Mouse (Mus musculus) erythroblast, embryonic 14.5 days (primary cell): ENCODE measurements around the gene Aunip. TPM values are rescaled to one million over a fixed set of nuclear protein-coding genes. Genes with fewer than 3 reads are reported as not detected.

Experiments used
- H3K27me3 ChIP-seq: 2 replicates; pipeline ENCODE4 v1.6.1; 2012; ENCODE audit warnings: inconsistent platforms; ENCODE audit not compliant: control insufficient read depth
- H3K36me3 ChIP-seq: 2 replicates; pipeline ENCODE4 v1.6.1; 2012; ENCODE audit warnings: mild to moderate bottlenecking, inconsistent platforms; ENCODE audit not compliant: control insufficient read depth
- H3K4me1 ChIP-seq: 2 replicates; pipeline ENCODE4 v1.6.1; 2012; ENCODE audit warnings: inconsistent platforms; ENCODE audit not compliant: control insufficient read depth
- H3K4me3 ChIP-seq: replicated peaks from 2 replicates; pipeline ENCODE3; 2012; ENCODE audit warnings: moderate library complexity, mild to moderate bottlenecking, inconsistent platforms
- H3K9me3 ChIP-seq: 2 replicates; pipeline ENCODE4 v1.6.1; 2012; ENCODE audit warnings: low read length, inconsistent platforms, mixed read lengths; ENCODE audit not compliant: control insufficient read depth
- GATA1 ChIP-seq: IDR thresholded peaks from 2 replicates; pipeline ENCODE4 v1.6.1; 2012; ENCODE audit warnings: low read length, inconsistent platforms, mixed read lengths
- TAL1 ChIP-seq: IDR thresholded peaks from 3 replicates; pipeline ENCODE4 v1.6.1; 2012; ENCODE audit warnings: low read length, inconsistent platforms, mixed read lengths
- polyA plus RNA-seq: library from polyadenylated mRNA; stranded (reverse); fragments of >175 nt; gene quantifications from 2 replicates; pipeline ENCODE4 v1.2.3, GENCODE M21; 2012

Aunip gene
- polyA plus RNA-seq, 1 experiment, result 0.18 TPM

- TF ChIP-seq TAL1 (no peak), GATA1 (no peak)
- H3K4me1 ChIP-seq, result peaks cover 35% of the 10 kb centered on the region
- no peaks in the 10 kb centered on the region for H3K9me3 ChIP-seq
- H3K4me3 ChIP-seq, result no peak overlapping the region
- peaks cover 65% of the 10 kb centered on the region for H3K36me3 ChIP-seq
- peaks cover 14% of the 10 kb centered on the region for H3K27me3 ChIP-seq
These were observed 39.3 kb upstream of the Aunip start for GRCm38 (mm10) chr4:134471469-134471868.

DNA sequence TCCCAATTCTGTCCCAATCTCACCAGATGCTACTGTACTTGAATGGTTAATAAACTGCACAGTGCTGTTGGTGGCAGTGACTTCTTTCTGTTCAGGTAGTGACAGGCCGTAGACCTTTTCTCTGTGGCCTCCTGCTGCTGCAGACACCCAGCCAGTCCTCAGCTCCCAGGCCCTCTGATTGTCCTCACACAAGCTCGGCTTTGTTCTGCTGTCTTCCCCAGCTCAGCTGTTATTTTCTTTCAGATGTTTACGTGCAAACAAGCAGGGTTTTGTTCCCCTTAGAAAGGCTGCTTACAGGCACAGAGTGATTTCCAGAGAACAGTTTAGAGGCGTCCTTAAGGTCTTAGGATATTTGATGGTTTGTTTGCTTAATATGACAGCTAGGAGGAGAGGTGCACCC is 37.0 kb upstream of the Aunip start:
- H3K4me1 ChIP-seq, result peaks cover 19% of the 10 kb centered on the region
- H3K4me3 ChIP-seq, result no peak overlapping the region
- no peaks in the 10 kb centered on the region for H3K9me3 ChIP-seq
- H3K36me3 ChIP-seq, result peaks cover 76% of the 10 kb centered on the region
- no peaks in the 10 kb centered on the region for H3K27me3 ChIP-seq
- TF ChIP-seq TAL1, result no peak
- TF ChIP-seq GATA1, result no peak

- Histone ChIP-seq H3K36me3 (peaks cover 76% of the 10 kb centered on the region), H3K9me3 (no peaks in the 10 kb centered on the region), H3K4me1 (peaks cover 18% of the 10 kb centered on the region), H3K27me3 (no peaks in the 10 kb centered on the region), H3K4me3 (no peak overlapping the region)
- TF ChIP-seq GATA1, result no peak
- no peak for TF ChIP-seq TAL1
These were observed 36.6 kb upstream of the Aunip start for GRCm38 (mm10) chr4:134474240-134474639.

DNA sequence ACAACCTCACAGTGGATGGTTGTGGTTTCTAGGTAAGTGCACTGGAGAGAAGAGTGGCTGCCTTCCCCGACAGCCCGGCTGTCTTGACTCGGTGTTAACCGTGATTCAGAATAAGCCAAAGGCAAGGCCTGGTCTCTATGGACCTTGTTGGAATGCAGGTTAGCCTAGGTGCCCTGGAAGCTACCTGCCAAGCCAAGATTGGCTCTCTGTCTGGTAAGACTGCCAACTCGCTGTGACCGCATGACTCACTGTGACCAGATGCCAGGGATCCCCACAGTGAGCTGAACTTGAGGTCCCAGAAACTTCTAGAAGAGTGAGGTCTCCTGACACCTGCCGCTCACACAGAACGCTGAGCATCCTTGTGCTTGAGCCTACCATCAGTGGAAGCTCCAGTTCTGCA is 33.9 kb upstream of the Aunip start:
- H3K4me1 ChIP-seq, result peaks cover 5% of the 10 kb centered on the region
- TF ChIP-seq TAL1 (no peak), GATA1 (no peak)
- no peaks in the 10 kb centered on the region for H3K9me3 ChIP-seq
- peaks cover 54% of the 10 kb centered on the region for H3K36me3 ChIP-seq
- H3K4me3 ChIP-seq, result no peak overlapping the region
- no peaks in the 10 kb centered on the region for H3K27me3 ChIP-seq

GRCm38 (mm10) chr4:134478031-134478430 is 32.8 kb upstream of the Aunip start:
- TF ChIP-seq TAL1 (no peak), GATA1 (no peak)
- H3K9me3 ChIP-seq, result no peaks in the 10 kb centered on the region
- peaks cover 42% of the 10 kb centered on the region for H3K36me3 ChIP-seq
- no peak overlapping the region for H3K4me3 ChIP-seq
- H3K27me3 ChIP-seq, result peaks cover 8% of the 10 kb centered on the region
- H3K4me1 ChIP-seq, result peaks cover 3% of the 10 kb centered on the region

GRCm38 (mm10) chr4:134479839-134480238 is 31.0 kb upstream of the Aunip start:
- Histone ChIP-seq H3K27me3 (peaks cover 15% of the 10 kb centered on the region), H3K9me3 (no peaks in the 10 kb centered on the region), H3K36me3 (peaks cover 27% of the 10 kb centered on the region), H3K4me1 (peaks cover 3% of the 10 kb centered on the region), H3K4me3 (no peak overlapping the region)
- no peak for TF ChIP-seq GATA1
- TF ChIP-seq TAL1, result no peak

DNA sequence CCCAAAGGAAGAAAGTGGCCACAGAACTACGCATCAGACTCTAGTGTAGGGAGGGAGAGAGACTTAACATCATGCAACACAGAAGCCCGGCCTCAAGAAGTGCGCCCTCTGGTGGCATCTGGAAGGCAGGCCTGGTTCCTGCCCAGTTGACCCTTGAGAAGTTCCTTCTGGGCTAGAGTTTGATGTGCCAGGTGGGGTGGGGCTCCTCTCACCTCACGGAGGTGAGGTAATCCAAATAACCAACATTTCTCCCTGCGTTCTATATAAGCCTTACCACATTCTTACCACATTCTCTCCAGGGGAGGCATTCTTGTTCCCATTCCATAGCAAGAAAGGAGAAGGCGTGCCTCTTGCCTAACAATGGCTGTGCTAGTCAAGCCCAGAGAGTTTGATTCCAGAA is 29.9 kb upstream of the Aunip start:
- Histone ChIP-seq H3K27me3 (peaks cover 15% of the 10 kb centered on the region), H3K4me3 (no peak overlapping the region), H3K9me3 (no peaks in the 10 kb centered on the region), H3K36me3 (peaks cover 17% of the 10 kb centered on the region), H3K4me1 (peaks cover 3% of the 10 kb centered on the region)
- TF ChIP-seq GATA1 (no peak), TAL1 (no peak)

DNA sequence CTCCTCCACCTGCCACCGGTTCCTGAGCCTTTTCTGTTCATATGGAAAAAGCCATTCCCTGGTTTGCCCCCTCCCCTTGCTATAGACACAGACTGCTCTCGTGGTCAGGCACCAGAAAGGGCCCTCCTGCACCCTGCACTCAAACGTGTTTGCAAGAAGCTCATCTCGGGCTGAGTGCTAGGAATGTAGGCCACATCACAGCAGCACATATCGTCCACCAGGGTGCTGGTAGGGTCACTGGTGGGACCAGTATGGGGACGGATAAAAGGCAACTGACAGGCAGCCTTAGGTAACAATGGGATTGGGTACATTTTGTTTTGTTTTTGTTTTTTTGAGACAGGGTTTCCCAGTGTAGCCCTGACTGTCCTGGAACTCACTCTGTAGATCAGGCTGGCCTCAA is 29.5 kb upstream of the Aunip start:
- TF ChIP-seq GATA1 (no peak), TAL1 (no peak)
- Histone ChIP-seq H3K27me3 (peaks cover 15% of the 10 kb centered on the region), H3K36me3 (peaks cover 13% of the 10 kb centered on the region), H3K4me3 (no peak overlapping the region), H3K9me3 (no peaks in the 10 kb centered on the region), H3K4me1 (peaks cover 3% of the 10 kb centered on the region)

DNA sequence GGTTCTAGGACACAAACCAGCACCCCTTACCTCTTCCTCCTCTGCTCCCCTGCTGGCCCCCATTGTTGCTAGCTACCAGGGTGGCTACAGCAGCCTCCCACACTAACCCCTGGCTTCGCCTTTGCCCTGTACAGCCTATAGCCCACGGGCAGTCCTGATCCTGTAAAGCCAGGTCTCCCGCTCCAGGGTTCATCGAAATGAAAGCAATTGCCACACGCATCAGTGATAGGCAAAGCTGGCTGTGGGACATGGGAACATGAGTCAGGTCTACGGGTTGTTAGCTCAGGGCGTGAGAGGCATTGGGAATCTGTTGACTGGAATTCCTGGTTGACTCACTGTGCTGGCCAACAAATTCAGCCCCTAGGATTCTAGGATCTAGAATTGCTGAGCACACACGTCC is 28.4 kb upstream of the Aunip start:
- Histone ChIP-seq H3K9me3 (no peaks in the 10 kb centered on the region), H3K27me3 (peaks cover 16% of the 10 kb centered on the region), H3K36me3 (peaks cover 2% of the 10 kb centered on the region; the same call in 1 of the 2 replicates), H3K4me1 (peaks cover 4% of the 10 kb centered on the region), H3K4me3 (no peak overlapping the region)
- TF ChIP-seq GATA1, result no peak
- no peak for TF ChIP-seq TAL1

- Histone ChIP-seq H3K4me3 (no peak overlapping the region), H3K4me1 (peaks cover 3% of the 10 kb centered on the region), H3K36me3 (no peaks in the 10 kb centered on the region), H3K27me3 (peaks cover 18% of the 10 kb centered on the region), H3K9me3 (no peaks in the 10 kb centered on the region)
- no peak for TF ChIP-seq GATA1
- no peak for TF ChIP-seq TAL1
These were observed 27.6 kb upstream of the Aunip start for GRCm38 (mm10) chr4:134483078-134483688.
